Mouse (Mus musculus): ENCODE results near the gene Ptprn2. TPM values are rescaled to one million over a fixed set of nuclear protein-coding genes. Genes with fewer than 3 reads are reported as not detected.
A peak's percentile ranks its signal among the peaks of the same experiment; 100 is the strongest.

The Ptprn2 gene
- polyA plus RNA-seq, 1 experiment from 2014 or later, result 0.05 TPM

GRCm38 (mm10) chr12:117200117-117200516, 714.6 kb downstream of the Ptprn2 start:
- H3K4me2 ChIP-seq, result no peak overlapping the region
- DNase-seq, result no peak

GRCm38 (mm10) chr12:117200590-117200989, 715.1 kb downstream of the Ptprn2 start:
- no peak overlapping the region for H3K9ac ChIP-seq
- peak; percentile 68; the same call in 1 of the 2 replicates for ATAC-seq (ENCODE audit: low read depth)
- no peaks in the 10 kb centered on the region for H3K36me3 ChIP-seq
- peaks cover 9% of the 10 kb centered on the region; the same call in 1 of the 2 replicates for H3K4me1 ChIP-seq (replicated peaks)
- H3K9me3 ChIP-seq (replicated peaks), result no peaks in the 10 kb centered on the region
- DNase-seq, result no peak
- no peak overlapping the region for H3K4me3 ChIP-seq (replicated peaks)
- 52% methylated on average over 5 of the region's 5 CpGs for WGBS (ENCODE audit: insufficient replicate concordance)
- H3K27ac ChIP-seq, result no peak overlapping the region
- no peaks in the 10 kb centered on the region for H3K27me3 ChIP-seq
- H3K4me2 ChIP-seq, result no peak overlapping the region

More at GRCm38 (mm10) chr12:117200117-117200516, 714.6 kb downstream of the Ptprn2 start:
- H3K27ac ChIP-seq, result no peak overlapping the region
- H3K9me3 ChIP-seq (replicated peaks), result no peaks in the 10 kb centered on the region
- H3K9ac ChIP-seq, result no peak overlapping the region
- H3K4me1 ChIP-seq (replicated peaks), result peaks cover 9% of the 10 kb centered on the region; the same call in 1 of the 2 replicates
- no peaks in the 10 kb centered on the region for H3K27me3 ChIP-seq
- ATAC-seq (ENCODE audit: low read depth), result peak; percentile 61; the same call in 1 of the 2 replicates
- 25% methylated on average over 9 of the region's 9 CpGs for WGBS (ENCODE audit: insufficient replicate concordance)
- no peak overlapping the region for H3K4me3 ChIP-seq (replicated peaks)
- no peaks in the 10 kb centered on the region for H3K36me3 ChIP-seq

GRCm38 (mm10) chr12:117203506-117203905, 718.0 kb downstream of the Ptprn2 start:
- H3K27me3 ChIP-seq, result no peaks in the 10 kb centered on the region
- H3K4me1 ChIP-seq (replicated peaks), result peaks cover 9% of the 10 kb centered on the region; the same call in 1 of the 2 replicates
- no peak overlapping the region for H3K27ac ChIP-seq
- no peak overlapping the region for H3K4me3 ChIP-seq (replicated peaks)
- no peak overlapping the region for H3K9ac ChIP-seq
- DNase-seq (no peak), ATAC-seq (ENCODE audit: low read depth) (no peak)
- H3K36me3 ChIP-seq, result no peaks in the 10 kb centered on the region
- H3K9me3 ChIP-seq (replicated peaks), result no peaks in the 10 kb centered on the region
- WGBS (ENCODE audit: insufficient replicate concordance), result 52% methylated on average over 7 of the region's 7 CpGs
- no peak overlapping the region for H3K4me2 ChIP-seq

- H3K27me3 ChIP-seq, result no peaks in the 10 kb centered on the region
- no peaks in the 10 kb centered on the region for H3K36me3 ChIP-seq
- peaks cover 9% of the 10 kb centered on the region; the same call in 1 of the 2 replicates for H3K4me1 ChIP-seq (replicated peaks)
- H3K9ac ChIP-seq, result no peak overlapping the region
- H3K4me2 ChIP-seq, result no peak overlapping the region
- ATAC-seq (ENCODE audit: low read depth), result no peak
- H3K4me3 ChIP-seq (replicated peaks), result no peak overlapping the region
- H3K27ac ChIP-seq, result no peak overlapping the region
- H3K9me3 ChIP-seq (replicated peaks), result no peaks in the 10 kb centered on the region
- no peak for DNase-seq
Measured at GRCm38 (mm10) chr12:117204905-117205304, 719.4 kb downstream of the Ptprn2 start.

GRCm38 (mm10) chr12:117207421-117208120, 722.1 kb downstream of the Ptprn2 start:
- Histone ChIP-seq H3K27ac (no peak overlapping the region), H3K36me3 (no peaks in the 10 kb centered on the region), H3K27me3 (no peaks in the 10 kb centered on the region), H3K4me3 (replicated peaks) (no peak overlapping the region), H3K4me1 (replicated peaks) (no peaks in the 10 kb centered on the region), H3K9me3 (replicated peaks) (no peaks in the 10 kb centered on the region), H3K4me2 (no peak overlapping the region), H3K9ac (no peak overlapping the region)
- WGBS (ENCODE audit: insufficient replicate concordance), result 26% methylated on average over 4 of the region's 4 CpGs
- DNase-seq (no peak), ATAC-seq (ENCODE audit: low read depth) (no peak)

GRCm38 (mm10) chr12:117210467-117210866, 724.9 kb downstream of the Ptprn2 start:
- no peak overlapping the region for H3K27ac ChIP-seq
- H3K27me3 ChIP-seq, result no peaks in the 10 kb centered on the region
- H3K4me3 ChIP-seq (replicated peaks), result no peak overlapping the region
- WGBS (ENCODE audit: insufficient replicate concordance), result 72% methylated on average over 4 of the region's 4 CpGs
- DNase-seq (no peak), ATAC-seq (ENCODE audit: low read depth) (no peak)
- H3K9me3 ChIP-seq (replicated peaks), result no peaks in the 10 kb centered on the region
- no peak overlapping the region for H3K4me2 ChIP-seq
- H3K36me3 ChIP-seq, result no peaks in the 10 kb centered on the region
- no peak overlapping the region for H3K9ac ChIP-seq
- no peaks in the 10 kb centered on the region for H3K4me1 ChIP-seq (replicated peaks)

- Histone ChIP-seq H3K27ac (no peak overlapping the region), H3K9ac (no peak overlapping the region), H3K9me3 (replicated peaks) (no peaks in the 10 kb centered on the region), H3K4me3 (replicated peaks) (no peak overlapping the region), H3K36me3 (no peaks in the 10 kb centered on the region), H3K4me1 (replicated peaks) (no peaks in the 10 kb centered on the region), H3K4me2 (no peak overlapping the region), H3K27me3 (no peaks in the 10 kb centered on the region)
- no peak for ATAC-seq (ENCODE audit: low read depth)
- 59% methylated on average over 1 of the region's 1 CpGs for WGBS (ENCODE audit: insufficient replicate concordance)
- no peak for DNase-seq
Measured at GRCm38 (mm10) chr12:117213531-117213930, 728.0 kb downstream of the Ptprn2 start.

- 40% methylated on average over 4 of the region's 4 CpGs for WGBS (ENCODE audit: insufficient replicate concordance)
Measured at GRCm38 (mm10) chr12:117214272-117214671, 728.8 kb downstream of the Ptprn2 start.

GRCm38 (mm10) chr12:117214919-117215318, 729.4 kb downstream of the Ptprn2 start:
- Histone ChIP-seq H3K4me1 (replicated peaks) (no peaks in the 10 kb centered on the region), H3K4me3 (replicated peaks) (no peak overlapping the region), H3K27me3 (no peaks in the 10 kb centered on the region), H3K27ac (no peak overlapping the region), H3K9ac (no peak overlapping the region), H3K36me3 (no peaks in the 10 kb centered on the region), H3K4me2 (no peak overlapping the region), H3K9me3 (replicated peaks) (no peaks in the 10 kb centered on the region)
- DNase-seq (no peak), ATAC-seq (ENCODE audit: low read depth) (no peak)
- 59% methylated on average over 5 of the region's 5 CpGs for WGBS (ENCODE audit: insufficient replicate concordance)

More at GRCm38 (mm10) chr12:117214272-117214671, 728.8 kb downstream of the Ptprn2 start:
- no peaks in the 10 kb centered on the region for H3K4me1 ChIP-seq (replicated peaks)
- no peaks in the 10 kb centered on the region for H3K27me3 ChIP-seq
- H3K36me3 ChIP-seq, result no peaks in the 10 kb centered on the region
- no peak for DNase-seq
- no peaks in the 10 kb centered on the region for H3K9me3 ChIP-seq (replicated peaks)
- H3K4me3 ChIP-seq (replicated peaks), result no peak overlapping the region
- H3K4me2 ChIP-seq, result no peak overlapping the region
- H3K27ac ChIP-seq, result no peak overlapping the region
- ATAC-seq (ENCODE audit: low read depth), result no peak
- H3K9ac ChIP-seq, result no peak overlapping the region

- no peak overlapping the region for H3K4me3 ChIP-seq (replicated peaks)
- ATAC-seq (ENCODE audit: low read depth) (no peak), DNase-seq (no peak)
- no peak overlapping the region for H3K4me2 ChIP-seq
- no peaks in the 10 kb centered on the region for H3K27me3 ChIP-seq
- H3K9ac ChIP-seq, result no peak overlapping the region
- H3K36me3 ChIP-seq, result no peaks in the 10 kb centered on the region
- WGBS (ENCODE audit: insufficient replicate concordance), result 53% methylated on average over 4 of the region's 4 CpGs
- no peaks in the 10 kb centered on the region for H3K9me3 ChIP-seq (replicated peaks)
- H3K4me1 ChIP-seq (replicated peaks), result 0 out of 2 replicates have a peak, but pooled peaks cover 2% of the 10 kb centered on the region
- H3K27ac ChIP-seq, result no peak overlapping the region
Measured at GRCm38 (mm10) chr12:117221909-117222308, 736.4 kb downstream of the Ptprn2 start.

- Histone ChIP-seq H3K9ac (no peak overlapping the region), H3K27me3 (no peaks in the 10 kb centered on the region), H3K4me3 (replicated peaks) (no peak overlapping the region), H3K27ac (no peak overlapping the region), H3K4me2 (no peak overlapping the region), H3K4me1 (replicated peaks) (0 out of 2 replicates have a peak, but pooled peaks cover 2% of the 10 kb centered on the region), H3K36me3 (no peaks in the 10 kb centered on the region), H3K9me3 (replicated peaks) (no peaks in the 10 kb centered on the region)
- no peak for ATAC-seq (ENCODE audit: low read depth)
- no peak for DNase-seq
- 65% methylated on average over 1 of the region's 1 CpGs for WGBS (ENCODE audit: insufficient replicate concordance)
Measured at GRCm38 (mm10) chr12:117224036-117224435, 738.5 kb downstream of the Ptprn2 start.

GRCm38 (mm10) chr12:117227236-117227635, 741.7 kb downstream of the Ptprn2 start:
- ATAC-seq (ENCODE audit: low read depth), result 0 out of 2 replicates have a peak, but pooled peaks have one; percentile 12
- no peak overlapping the region for H3K4me3 ChIP-seq (replicated peaks)
- H3K27ac ChIP-seq, result no peak overlapping the region
- no peaks in the 10 kb centered on the region for H3K27me3 ChIP-seq
- H3K4me2 ChIP-seq, result no peak overlapping the region
- H3K36me3 ChIP-seq, result no peaks in the 10 kb centered on the region
- no peaks in the 10 kb centered on the region for H3K9me3 ChIP-seq (replicated peaks)
- WGBS (ENCODE audit: insufficient replicate concordance), result 43% methylated on average over 3 of the region's 3 CpGs
- 0 out of 2 replicates have a peak, but pooled peaks cover 2% of the 10 kb centered on the region for H3K4me1 ChIP-seq (replicated peaks)
- H3K9ac ChIP-seq, result no peak overlapping the region
- no peak for DNase-seq

All from liver, embryonic 13.5 days (tissue).